Mouse (Mus musculus) E14TG2a.4 (cell line): ENCODE results near the gene Rhov.

Source experiments
- CTCF ChIP-seq: conservative IDR thresholded peaks from 2 replicates; pipeline ENCODE4 v1.5.1; 2014; ENCODE audit warnings: low read length
- POU5F1 ChIP-seq: IDR thresholded peaks from 2 replicates; pipeline ENCODE4 v1.6.1; 2014; ENCODE audit warnings: low read length, borderline replicate concordance

DNA sequence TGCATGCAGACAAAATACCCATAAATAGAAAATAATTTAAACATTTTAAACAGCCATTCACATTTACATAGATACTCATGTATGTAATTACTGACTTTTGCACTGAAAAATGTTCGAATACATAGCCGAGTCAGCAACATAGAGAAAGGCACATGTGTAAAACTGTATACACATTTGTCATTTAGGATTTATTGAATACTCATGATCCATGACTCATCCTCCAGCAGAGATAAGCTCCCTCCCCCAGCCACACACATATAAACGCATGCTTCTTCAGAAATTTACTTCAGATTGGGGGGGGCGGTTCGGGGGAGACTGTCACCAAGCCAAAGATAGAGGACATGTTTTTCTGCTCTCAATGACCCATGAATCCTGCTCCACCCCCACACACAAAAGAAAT, 7.3 kb downstream of the Rhov start:
- no peak for TF ChIP-seq CTCF
- TF ChIP-seq POU5F1 = no peak
